Mouse (Mus musculus): ENCODE measurements around the gene Pygo1. TPM values are rescaled to one million over a fixed set of nuclear protein-coding genes. Genes with fewer than 3 reads are reported as not detected.

The Pygo1 gene
- polyA plus RNA-seq, 1 experiment from 2014 or later = 0.12 TPM

GRCm38 (mm10) chr9:72969874-72970273, 44.4 kb downstream of the Pygo1 start:
- no peak for ATAC-seq (ENCODE audit: low read depth)
- Histone ChIP-seq H3K9me3 (replicated peaks) (no peaks in the 10 kb centered on the region), H3K27me3 (no peaks in the 10 kb centered on the region), H3K36me3 (no peaks in the 10 kb centered on the region), H3K4me2 (no peak overlapping the region), H3K4me1 (replicated peaks) (0 out of 2 replicates have a peak, but pooled peaks cover 2% of the 10 kb centered on the region), H3K9ac (no peak overlapping the region), H3K4me3 (replicated peaks) (no peak overlapping the region), H3K27ac (no peak overlapping the region)
- 59% methylated on average over 7 of the region's 7 CpGs for WGBS (ENCODE audit: insufficient replicate concordance)
- DNase-seq = no peak

DNA sequence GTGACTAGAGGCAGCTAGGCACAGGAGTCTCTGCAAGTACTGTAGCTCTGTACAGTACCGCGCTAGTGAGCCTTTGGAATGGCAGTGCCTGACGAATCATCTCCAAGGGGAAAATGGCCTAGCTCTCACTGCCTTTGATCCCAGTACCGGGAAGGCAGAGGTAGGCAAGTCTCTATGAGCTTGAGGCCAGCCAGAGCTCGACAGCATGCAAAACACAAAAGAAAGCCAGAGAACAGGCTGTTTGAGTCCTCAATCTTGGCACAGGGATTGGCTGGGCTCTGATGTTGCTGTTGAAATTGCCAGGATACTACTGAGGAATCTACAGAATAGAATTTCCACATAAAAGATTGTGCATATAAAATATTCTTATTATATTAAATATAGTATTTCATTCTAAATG, 47.0 kb downstream of the Pygo1 start:
- Histone ChIP-seq H3K36me3 (no peaks in the 10 kb centered on the region), H3K4me1 (replicated peaks) (0 out of 2 replicates have a peak, but pooled peaks cover 2% of the 10 kb centered on the region), H3K4me3 (replicated peaks) (no peak overlapping the region), H3K4me2 (no peak overlapping the region), H3K9ac (no peak overlapping the region), H3K27ac (no peak overlapping the region), H3K27me3 (no peaks in the 10 kb centered on the region), H3K9me3 (replicated peaks) (no peaks in the 10 kb centered on the region)
- ATAC-seq (ENCODE audit: low read depth) (no peak), DNase-seq (no peak)
- WGBS (ENCODE audit: insufficient replicate concordance) = 80% methylated on average over 5 of the region's 5 CpGs

GRCm38 (mm10) chr9:72972984-72973383, 47.5 kb downstream of the Pygo1 start:
- H3K4me1 ChIP-seq (replicated peaks) = 0 out of 2 replicates have a peak, but pooled peaks cover 2% of the 10 kb centered on the region
- no peak overlapping the region for H3K4me3 ChIP-seq (replicated peaks)
- DNase-seq (no peak), ATAC-seq (ENCODE audit: low read depth) (no peak)
- no peak overlapping the region for H3K27ac ChIP-seq
- no peak overlapping the region for H3K9ac ChIP-seq
- no peak overlapping the region for H3K4me2 ChIP-seq
- H3K27me3 ChIP-seq = no peaks in the 10 kb centered on the region
- H3K9me3 ChIP-seq (replicated peaks) = no peaks in the 10 kb centered on the region
- H3K36me3 ChIP-seq = no peaks in the 10 kb centered on the region

DNA sequence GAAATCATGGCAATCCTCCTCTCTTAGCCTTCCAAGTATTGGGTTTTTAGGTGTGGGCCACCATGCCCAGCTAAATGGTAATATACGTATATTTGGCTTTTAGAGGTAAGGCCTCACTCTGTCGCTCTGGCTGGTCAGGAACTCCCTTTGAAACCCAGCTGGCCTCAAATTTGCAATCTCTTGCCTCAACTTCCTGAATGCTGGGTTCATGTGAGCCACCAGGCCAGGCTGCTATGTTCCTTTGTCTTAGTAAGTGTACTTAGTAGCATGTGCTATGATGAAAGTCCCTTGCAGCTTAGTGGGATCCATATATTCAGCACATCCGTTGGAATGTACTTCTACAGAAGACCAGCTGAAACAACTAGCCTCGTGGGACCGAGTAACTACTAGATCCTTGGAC, 49.3 kb downstream of the Pygo1 start:
- H3K4me3 ChIP-seq (replicated peaks) = no peak overlapping the region
- H3K9me3 ChIP-seq (replicated peaks) = no peaks in the 10 kb centered on the region
- no peaks in the 10 kb centered on the region for H3K27me3 ChIP-seq
- ATAC-seq (ENCODE audit: low read depth) (no peak), DNase-seq (no peak)
- no peak overlapping the region for H3K9ac ChIP-seq
- no peaks in the 10 kb centered on the region for H3K36me3 ChIP-seq
- H3K27ac ChIP-seq = no peak overlapping the region
- 73% methylated on average over 5 of the region's 5 CpGs for WGBS (ENCODE audit: insufficient replicate concordance)
- H3K4me1 ChIP-seq (replicated peaks) = no peaks in the 10 kb centered on the region
- no peak overlapping the region for H3K4me2 ChIP-seq

GRCm38 (mm10) chr9:72975242-72975641, 49.8 kb downstream of the Pygo1 start:
- Histone ChIP-seq H3K4me2 (no peak overlapping the region), H3K4me3 (replicated peaks) (no peak overlapping the region), H3K9ac (no peak overlapping the region), H3K36me3 (no peaks in the 10 kb centered on the region), H3K9me3 (replicated peaks) (no peaks in the 10 kb centered on the region), H3K27ac (no peak overlapping the region), H3K4me1 (replicated peaks) (no peaks in the 10 kb centered on the region), H3K27me3 (no peaks in the 10 kb centered on the region)
- ATAC-seq (ENCODE audit: low read depth) (no peak), DNase-seq (no peak)
- WGBS (ENCODE audit: insufficient replicate concordance) = 74% methylated on average over 1 of the region's 1 CpGs

DNA sequence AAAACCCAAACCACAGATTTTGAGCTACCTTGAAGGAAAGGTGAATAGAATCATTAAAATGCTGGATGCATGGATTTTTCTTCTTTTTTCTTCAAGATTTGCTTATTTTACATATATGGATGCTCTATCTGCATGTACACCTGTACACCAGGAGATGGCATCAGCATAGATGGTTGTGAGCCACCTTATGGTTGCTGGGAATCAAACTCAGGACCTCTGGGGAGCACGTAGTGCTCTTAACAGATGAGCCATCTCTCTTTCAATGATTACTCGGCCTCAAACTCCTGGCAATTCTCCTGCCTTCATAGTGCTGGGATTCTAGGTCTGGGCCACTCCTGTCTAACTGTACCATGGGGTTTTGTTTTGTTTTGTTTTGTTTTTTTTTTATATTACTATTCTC, 57.6 kb downstream of the Pygo1 start:
- 40% methylated on average over 2 of the region's 2 CpGs for WGBS (ENCODE audit: insufficient replicate concordance)
- Histone ChIP-seq H3K9me3 (replicated peaks) (no peaks in the 10 kb centered on the region), H3K4me1 (replicated peaks) (peaks cover 17% of the 10 kb centered on the region), H3K4me3 (replicated peaks) (no peak overlapping the region), H3K27me3 (no peaks in the 10 kb centered on the region), H3K36me3 (no peaks in the 10 kb centered on the region), H3K4me2 (no peak overlapping the region), H3K9ac (no peak overlapping the region), H3K27ac (no peak overlapping the region)
- ATAC-seq (ENCODE audit: low read depth) (no peak), DNase-seq (no peak)

DNA sequence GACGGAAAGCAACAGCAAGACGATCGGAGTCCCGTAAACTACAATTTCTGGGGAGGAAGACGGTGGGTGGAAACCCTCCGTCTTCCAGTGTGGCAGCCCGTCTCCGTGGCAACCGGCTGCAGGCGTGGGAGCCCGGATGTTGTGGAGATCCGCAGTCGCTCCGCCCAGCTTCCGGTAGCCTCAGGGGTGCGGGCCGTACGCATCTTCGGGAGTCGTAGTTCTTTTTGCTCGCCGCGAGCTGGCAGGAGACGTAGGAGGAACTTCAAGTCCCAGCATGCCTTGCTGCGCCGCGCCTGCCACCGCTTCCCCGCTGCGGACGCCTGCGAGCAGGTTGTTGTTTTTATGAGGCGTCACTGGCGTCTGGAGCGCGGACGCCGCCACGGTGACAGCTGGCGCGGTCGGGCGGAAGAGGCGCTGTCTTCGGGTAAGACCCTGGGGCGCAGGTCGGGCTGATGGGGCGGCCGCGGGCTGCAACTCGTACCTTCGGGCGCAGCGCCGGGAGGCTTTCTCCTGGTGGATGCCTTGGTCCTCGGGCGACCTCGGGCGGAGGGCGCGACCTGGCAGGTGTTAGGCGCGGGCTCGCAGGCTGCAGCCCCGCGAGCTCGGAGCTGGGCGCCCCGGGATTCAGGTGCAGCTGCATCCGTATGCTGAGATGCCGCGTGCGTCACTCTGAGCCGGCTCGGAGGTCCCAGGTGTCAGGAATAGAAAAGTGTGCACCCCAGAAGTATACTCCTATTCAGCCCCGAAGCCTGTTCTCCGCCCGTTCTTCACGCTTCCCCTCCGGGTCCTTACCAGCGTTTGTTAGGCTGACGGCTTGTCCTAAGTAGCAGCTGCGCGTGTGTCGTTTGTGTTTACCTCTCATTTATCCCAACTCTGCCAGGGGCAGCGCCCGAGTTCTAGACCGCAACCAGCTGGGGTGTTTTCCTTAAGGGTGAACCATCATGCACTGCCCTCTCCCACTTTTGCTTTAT, 60.1 kb downstream of the Pygo1 start, which contains the start of the genes Ccpg1os and Ccpg1:
Gene Ccpg1os (minus strand): TSS at position 133 of the 971 bp plus-strand sequence.
Gene Ccpg1 (plus strand): TSS at position 180 of the 971 bp plus-strand sequence.
- DNase-seq (peak; percentile 94), ATAC-seq (ENCODE audit: low read depth) (peak; percentile 99)
- Histone ChIP-seq H3K27ac (peak within 1 kb of the TSS; percentile 78), H3K9ac (peak within 1 kb of the TSS; percentile 83), H3K27me3 (no peaks in the 10 kb centered on the region), H3K9me3 (replicated peaks) (no peaks in the 10 kb centered on the region), H3K4me2 (peak within 1 kb of the TSS; percentile 91), H3K36me3 (no peaks in the 10 kb centered on the region), H3K4me3 (replicated peaks) (peak within 1 kb of the TSS; percentile 86), H3K4me1 (replicated peaks) (peaks cover 23% of the 10 kb centered on the region)
- WGBS (ENCODE audit: insufficient replicate concordance) = under 1% methylated on average over 88 of the region's 88 CpGs

GRCm38 (mm10) chr9:72987703-72988102, 62.3 kb downstream of the Pygo1 start:
- WGBS (ENCODE audit: insufficient replicate concordance) = 47% methylated on average over 3 of the region's 3 CpGs
- H3K4me1 ChIP-seq (replicated peaks) = peaks cover 26% of the 10 kb centered on the region
- no peaks in the 10 kb centered on the region for H3K27me3 ChIP-seq
- no peak overlapping the region for H3K9ac ChIP-seq
- DNase-seq = no peak
- no peak overlapping the region for H3K27ac ChIP-seq
- no peak overlapping the region for H3K4me2 ChIP-seq
- H3K36me3 ChIP-seq = no peaks in the 10 kb centered on the region
- ATAC-seq (ENCODE audit: low read depth) = no peak
- H3K9me3 ChIP-seq (replicated peaks) = no peaks in the 10 kb centered on the region
- no peak overlapping the region for H3K4me3 ChIP-seq (replicated peaks)

- no peaks in the 10 kb centered on the region for H3K9me3 ChIP-seq (replicated peaks)
- no peak overlapping the region for H3K9ac ChIP-seq
- H3K27me3 ChIP-seq = no peaks in the 10 kb centered on the region
- WGBS (ENCODE audit: insufficient replicate concordance) = 77% methylated on average over 5 of the region's 5 CpGs
- H3K27ac ChIP-seq = no peak overlapping the region
- H3K4me2 ChIP-seq = no peak overlapping the region
- H3K4me1 ChIP-seq (replicated peaks) = peaks cover 26% of the 10 kb centered on the region
- H3K4me3 ChIP-seq (replicated peaks) = no peak overlapping the region
- no peaks in the 10 kb centered on the region for H3K36me3 ChIP-seq
- DNase-seq = no peak
- no peak for ATAC-seq (ENCODE audit: low read depth)
Observed at GRCm38 (mm10) chr9:72988706-72989105, 63.3 kb downstream of the Pygo1 start.

- no peaks in the 10 kb centered on the region for H3K9me3 ChIP-seq (replicated peaks)
- no peaks in the 10 kb centered on the region for H3K36me3 ChIP-seq
- 74% methylated on average over 2 of the region's 2 CpGs for WGBS (ENCODE audit: insufficient replicate concordance)
- no peak for DNase-seq
- peaks cover 13% of the 10 kb centered on the region for H3K4me1 ChIP-seq (replicated peaks)
- H3K27me3 ChIP-seq = no peaks in the 10 kb centered on the region
- H3K27ac ChIP-seq = no peak overlapping the region
- ATAC-seq (ENCODE audit: low read depth) = no peak
- no peak overlapping the region for H3K9ac ChIP-seq
- no peak overlapping the region for H3K4me3 ChIP-seq (replicated peaks)
- H3K4me2 ChIP-seq = no peak overlapping the region
Observed at GRCm38 (mm10) chr9:72991420-72991819, 66.0 kb downstream of the Pygo1 start.

DNA sequence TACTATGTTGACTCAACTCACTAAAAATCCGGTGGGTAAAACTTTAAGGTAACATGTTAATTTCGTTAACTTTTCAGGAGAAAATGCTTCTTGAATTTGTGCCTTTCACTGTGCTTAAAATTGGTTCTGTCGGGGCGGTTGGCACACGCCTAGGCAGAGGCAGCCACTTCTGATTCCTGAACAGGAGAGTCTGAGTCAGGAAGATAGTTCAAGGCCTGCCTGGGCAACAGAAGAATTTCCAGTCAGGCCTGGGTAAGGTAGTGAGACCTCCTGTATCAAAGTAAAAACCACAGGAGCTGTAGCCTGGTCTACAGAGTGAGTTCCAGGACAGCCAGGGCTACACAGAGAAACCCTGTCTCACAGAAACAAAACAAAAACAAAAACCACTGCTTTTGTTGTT, 67.1 kb downstream of the Pygo1 start:
- no peaks in the 10 kb centered on the region for H3K9me3 ChIP-seq (replicated peaks)
- H3K9ac ChIP-seq = no peak overlapping the region
- no peak for DNase-seq
- 75% methylated on average over 5 of the region's 5 CpGs for WGBS (ENCODE audit: insufficient replicate concordance)
- H3K4me1 ChIP-seq (replicated peaks) = peaks cover 9% of the 10 kb centered on the region; the same call in 1 of the 2 replicates
- H3K27ac ChIP-seq = no peak overlapping the region
- no peaks in the 10 kb centered on the region for H3K27me3 ChIP-seq
- ATAC-seq (ENCODE audit: low read depth) = no peak
- no peak overlapping the region for H3K4me2 ChIP-seq
- H3K4me3 ChIP-seq (replicated peaks) = no peak overlapping the region
- H3K36me3 ChIP-seq = no peaks in the 10 kb centered on the region

DNA sequence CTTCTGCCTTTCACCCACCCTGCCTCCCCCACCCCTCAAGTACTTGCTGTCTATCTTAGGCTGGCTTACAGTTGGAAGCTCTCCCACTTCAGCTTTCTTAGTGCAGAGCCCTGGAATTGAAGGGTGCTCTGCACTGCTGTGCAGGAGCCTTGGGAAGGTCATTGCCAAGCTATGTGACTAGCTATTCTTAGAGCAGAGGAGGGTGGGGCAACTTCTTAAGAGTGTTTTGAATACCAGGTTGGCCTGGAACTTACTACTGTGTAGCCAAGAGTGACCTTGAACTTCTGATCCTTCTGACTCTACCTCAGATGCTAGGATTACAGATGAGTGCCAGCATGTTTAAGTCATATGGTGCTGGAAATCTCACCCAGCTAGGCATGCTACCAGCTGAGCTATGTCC, 70.7 kb downstream of the Pygo1 start:
- no peak overlapping the region for H3K4me2 ChIP-seq
- no peaks in the 10 kb centered on the region for H3K27me3 ChIP-seq
- H3K36me3 ChIP-seq = no peaks in the 10 kb centered on the region
- H3K27ac ChIP-seq = no peak overlapping the region
- H3K4me3 ChIP-seq (replicated peaks) = no peak overlapping the region
- ATAC-seq (ENCODE audit: low read depth) = no peak
- DNase-seq = no peak
- no peaks in the 10 kb centered on the region for H3K9me3 ChIP-seq (replicated peaks)
- no peaks in the 10 kb centered on the region for H3K4me1 ChIP-seq (replicated peaks)
- no peak overlapping the region for H3K9ac ChIP-seq

Measured in liver, embryonic 13.5 days (tissue).